Mouse (Mus musculus) CD4-positive, CD25-positive, alpha-beta regulatory T cell, adult 2 months (primary cell): Measurements from ENCODE around the gene Ascl3.
A peak's percentile ranks its signal among the peaks of the same experiment; 100 is the strongest.

Source experiments
- DNase-seq: peaks from one replicate; pipeline ENCODE4 v3.0.0-alpha.2; 2012; ENCODE audit warnings: low read depth, low spot score

Ascl3 gene

DNA sequence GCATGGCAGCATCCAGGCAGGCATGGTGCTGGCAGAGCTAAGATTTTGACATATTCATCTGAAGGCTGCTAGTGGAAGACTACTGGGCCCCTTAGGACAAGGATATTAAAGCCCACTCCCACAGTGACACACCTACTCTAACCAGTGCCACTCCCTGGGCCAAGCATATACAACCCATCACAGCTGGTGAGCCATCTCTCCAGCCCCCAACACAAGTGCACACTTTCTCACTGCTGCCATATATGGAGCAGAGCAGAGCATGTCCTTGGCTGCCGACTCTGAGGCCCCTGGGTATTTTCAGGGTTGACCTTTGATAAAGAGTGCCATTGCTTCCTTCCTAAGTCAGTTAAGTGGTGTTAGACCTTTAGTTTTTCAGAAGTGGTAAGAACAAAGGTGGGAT is 21.5 kb downstream of the Ascl3 start:
- no peak for DNase-seq

DNA sequence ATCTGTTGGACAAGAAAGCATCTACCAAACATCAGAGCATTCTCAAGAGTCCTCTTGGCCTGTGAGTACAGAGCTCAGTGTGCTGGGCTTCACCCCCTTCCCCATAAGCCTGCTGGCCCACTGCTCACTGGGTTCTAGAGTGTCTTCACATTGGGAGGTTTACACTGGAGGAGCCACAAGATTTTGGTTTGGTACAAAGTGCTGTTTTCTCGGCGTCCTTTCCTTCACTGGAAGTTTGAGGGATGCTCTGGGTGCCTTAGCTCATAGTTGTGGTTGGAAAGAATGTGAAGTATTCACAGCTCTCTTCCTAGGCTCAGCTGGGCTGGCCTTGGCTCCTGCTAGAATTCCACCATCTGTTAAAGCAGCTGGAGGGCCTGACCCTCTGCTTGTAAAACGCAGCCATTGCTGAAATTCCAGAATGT is 22.6 kb downstream of the Ascl3 start:
- DNase-seq: no peak

DNA sequence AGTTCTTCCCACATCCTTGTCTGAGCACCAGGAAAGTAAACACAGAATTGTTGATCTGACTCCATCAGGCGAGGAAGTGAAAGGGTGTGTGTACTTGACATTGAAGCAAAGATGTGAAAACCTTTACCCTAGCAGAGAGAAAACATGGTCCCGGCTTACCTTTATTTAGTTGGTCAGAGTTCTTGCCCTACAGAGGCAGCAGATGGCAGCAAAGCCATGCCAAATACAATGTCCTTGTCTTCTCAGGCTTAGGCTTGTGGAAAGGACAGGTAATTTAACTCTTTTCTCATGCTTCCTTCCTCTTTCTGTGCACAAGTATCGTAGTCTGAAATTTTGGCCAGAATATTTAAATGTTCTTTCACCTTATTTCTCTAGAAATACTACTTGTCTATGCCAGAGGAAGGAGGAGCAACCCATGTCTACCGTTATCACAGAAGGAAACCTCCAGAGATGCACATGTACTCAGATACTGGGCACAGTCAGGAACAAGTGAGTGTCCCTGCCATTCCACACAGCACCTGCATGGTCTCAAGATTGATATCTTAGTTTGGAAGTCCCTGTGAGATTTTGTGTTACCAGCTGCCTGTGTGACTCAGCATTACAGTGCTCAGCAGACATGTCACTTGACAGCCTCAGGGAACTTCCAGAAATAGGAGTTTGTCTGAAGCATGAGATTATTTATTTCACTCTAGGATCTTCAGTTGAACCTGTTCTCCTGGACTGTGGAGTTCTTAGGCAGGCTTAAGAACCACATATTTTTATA is 24.3 kb downstream of the Ascl3 start:
- peak; percentile 85 for DNase-seq

DNA sequence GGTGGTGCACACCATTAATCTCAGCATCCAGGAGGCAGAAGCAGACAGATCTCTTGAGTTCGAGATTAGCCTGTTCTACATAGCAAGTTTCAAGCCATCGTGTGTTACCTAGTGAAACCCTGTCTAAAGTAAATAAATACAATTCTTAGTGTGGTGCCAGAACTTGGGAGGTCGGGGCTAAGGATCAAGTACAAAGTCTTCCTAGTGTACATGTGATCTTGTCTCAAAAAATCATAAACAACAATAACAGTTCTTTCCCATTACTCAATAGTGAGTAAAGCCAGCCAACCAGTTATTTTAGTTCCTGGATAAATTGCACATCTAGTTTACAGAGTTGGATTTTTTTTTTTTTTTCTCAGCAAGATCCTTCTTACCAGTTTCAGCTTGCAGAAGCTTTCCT is 27.1 kb downstream of the Ascl3 start:
- DNase-seq: no peak

DNA sequence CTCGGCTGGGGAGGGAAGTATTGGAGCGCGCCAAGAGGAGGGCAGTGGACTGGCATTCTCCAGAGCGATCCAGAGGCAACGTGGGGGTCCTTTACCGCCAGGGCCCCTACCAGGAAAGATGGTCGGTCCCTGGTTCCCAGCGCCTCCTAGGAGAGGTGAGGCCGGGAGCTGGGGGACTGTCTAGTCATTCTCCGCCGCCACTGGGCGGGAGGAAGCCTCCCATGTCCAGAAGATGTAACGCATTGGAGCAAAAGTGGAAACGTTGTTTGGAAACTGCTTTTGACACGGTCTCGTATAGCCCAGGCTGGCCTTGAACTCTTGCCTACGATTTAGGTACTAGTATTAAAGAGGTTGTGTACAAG is 27.5 kb downstream of the Ascl3 start:
- no peak for DNase-seq

DNA sequence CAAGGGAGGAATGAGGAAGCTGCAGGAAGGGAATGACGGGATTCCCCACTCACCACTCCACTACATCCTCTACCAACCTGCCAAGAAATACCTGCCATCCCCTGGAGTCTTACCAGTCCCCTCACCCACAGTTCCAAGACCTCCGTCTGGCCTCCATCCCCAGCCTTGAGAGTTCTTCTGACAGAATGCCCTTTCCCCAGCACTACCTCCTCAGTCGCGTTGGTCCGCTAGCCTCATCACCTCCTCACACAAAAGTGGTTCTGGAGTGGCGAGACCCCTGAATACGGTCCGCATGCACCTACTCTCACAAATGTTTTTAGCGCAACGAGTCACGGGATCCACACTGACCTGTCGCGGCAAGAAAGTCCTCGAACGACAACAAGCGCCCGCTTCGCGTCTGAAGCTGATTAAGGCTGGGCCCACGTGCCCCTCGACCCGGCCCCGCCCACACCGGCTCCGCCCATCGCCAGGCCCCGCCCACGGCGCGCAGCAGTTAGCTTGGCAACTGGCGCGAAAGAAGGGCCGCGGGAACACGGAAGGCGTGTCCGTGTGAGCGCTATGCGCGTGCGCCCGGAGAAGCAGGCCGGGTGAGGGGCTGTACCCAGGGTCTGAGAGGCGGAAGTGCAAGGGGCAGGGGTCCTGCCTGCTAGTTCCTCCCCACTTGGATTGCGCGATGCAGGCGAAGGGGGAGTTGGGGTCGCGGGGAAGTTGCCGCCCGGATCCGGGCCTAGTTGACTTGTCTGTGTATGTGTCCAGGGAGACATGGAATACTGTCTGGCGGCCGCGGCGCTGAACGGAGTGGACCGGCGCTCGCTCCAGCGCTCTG is 28.1 kb downstream of the Ascl3 start, which contains the start of the genes St5 and Akip1:
Gene St5 (minus strand): TSS at position 416 of the 826 bp plus-strand sequence.
Gene Akip1 (plus strand): TSS at position 501 of the 826 bp plus-strand sequence.
- peak; percentile 97 for DNase-seq

DNA sequence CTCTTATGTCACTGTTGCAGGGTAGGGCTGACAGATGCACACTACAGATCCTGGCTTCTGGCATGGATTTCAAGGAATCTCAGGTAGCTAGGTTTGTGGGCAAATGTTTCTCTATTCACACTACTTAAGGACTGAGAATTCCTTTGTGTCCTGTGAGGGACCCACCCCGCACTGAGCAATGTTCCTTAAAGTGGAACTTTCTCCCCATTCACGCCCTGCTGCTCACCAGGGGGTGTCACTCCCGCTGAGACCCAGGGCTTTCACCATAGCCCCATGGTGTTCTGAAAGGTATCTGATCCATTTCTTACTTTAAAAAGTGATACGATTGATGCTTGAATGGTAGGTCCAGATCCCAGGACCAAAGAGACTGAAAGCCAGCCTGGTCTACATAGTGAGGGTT is 28.8 kb downstream of the Ascl3 start:
- DNase-seq: no peak

DNA sequence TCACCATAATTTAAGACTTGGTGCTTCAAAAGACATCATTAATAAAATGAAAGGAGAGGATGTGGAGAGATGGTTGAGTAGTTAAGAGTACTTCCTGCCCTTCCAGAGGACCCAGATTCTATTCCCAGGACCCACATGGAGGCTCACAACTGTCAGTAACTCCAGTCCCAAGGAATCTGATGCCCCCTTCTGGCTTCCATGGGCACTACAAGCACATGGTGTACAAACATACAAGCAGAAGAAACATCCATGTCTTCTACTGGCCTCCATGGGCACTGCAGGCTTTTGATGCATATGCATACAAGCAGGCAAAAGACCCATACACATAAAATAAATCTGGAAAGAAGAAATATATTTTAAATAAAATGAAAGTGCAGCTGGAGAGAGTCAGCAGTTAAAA is 31.3 kb downstream of the Ascl3 start:
- peak; percentile 22 for DNase-seq

DNA sequence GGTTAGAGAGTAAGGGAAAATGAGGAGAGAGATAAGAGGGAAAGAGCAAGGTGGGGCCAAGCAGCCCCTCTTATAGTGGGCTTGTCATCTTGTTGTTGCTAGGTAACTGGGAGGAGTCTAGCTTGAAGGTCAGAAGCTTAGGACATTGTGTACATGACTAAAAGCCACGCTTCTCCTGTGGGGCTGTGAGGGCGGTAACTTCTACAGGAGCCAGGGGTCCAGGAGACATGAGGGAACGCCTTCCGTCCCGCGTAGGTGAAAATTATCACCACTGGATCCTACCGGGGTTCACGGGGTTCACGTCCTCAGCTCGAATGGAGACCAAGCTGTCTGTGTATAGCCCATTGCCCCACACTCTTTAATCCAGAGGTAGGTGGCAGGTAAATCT is 36.2 kb downstream of the Ascl3 start:
- DNase-seq: no peak

DNA sequence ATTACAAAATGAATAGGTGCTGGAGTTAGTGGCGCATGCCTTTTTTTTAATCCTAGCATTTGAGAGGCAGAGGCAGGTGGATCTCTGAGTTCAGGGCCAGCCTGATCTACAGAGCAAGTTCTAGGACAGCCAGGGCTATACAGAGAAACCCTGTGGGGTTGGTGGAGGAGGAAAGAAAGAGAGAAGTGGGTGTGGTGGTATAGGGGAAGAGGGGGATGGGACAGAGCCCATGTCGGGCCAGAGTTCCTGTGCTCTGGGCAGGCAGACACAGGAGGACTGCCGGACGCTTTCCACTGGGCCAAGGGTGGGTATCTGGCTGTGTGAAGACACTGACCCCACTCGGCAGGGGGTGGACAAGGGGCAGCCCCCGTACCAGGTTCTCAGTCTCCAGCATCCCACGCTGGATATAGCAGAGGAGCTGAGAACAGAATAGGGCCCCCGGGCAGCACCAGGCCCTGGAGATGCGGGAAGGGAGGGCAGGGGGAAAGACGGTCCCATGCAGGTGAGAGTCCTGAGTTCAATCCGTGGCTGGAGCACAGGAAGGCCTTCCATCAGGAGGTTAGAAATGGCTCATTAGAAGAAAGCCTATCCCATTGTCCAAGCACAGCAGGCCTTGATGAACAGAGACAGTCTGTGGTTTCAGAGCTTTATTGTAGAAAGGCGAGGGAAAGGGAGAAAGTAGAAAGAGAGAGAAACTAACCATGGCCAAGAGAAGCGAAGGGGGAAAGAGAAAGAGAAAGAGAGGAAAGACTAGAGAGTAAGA is 36.8 kb downstream of the Ascl3 start:
- DNase-seq: no peak

DNA sequence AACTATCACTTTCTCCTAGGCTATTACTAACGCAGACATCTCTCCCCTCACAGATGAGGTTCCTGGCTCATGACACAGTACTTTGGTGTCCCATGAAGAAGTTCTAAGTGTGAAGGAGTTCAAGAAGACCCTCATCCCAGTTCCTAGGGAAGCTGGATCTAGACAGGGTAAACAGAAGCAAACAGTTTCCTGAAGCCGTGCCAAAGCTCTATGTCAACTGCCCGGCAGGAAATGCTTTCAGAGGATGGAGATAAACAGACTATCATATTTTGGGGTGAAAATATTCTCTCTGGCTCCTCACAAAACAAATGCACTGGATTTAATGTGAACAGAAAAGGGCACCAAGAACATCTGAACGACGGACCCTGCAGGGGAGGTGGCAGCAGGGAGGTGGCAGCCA is 40.6 kb downstream of the Ascl3 start:
- no peak for DNase-seq

DNA sequence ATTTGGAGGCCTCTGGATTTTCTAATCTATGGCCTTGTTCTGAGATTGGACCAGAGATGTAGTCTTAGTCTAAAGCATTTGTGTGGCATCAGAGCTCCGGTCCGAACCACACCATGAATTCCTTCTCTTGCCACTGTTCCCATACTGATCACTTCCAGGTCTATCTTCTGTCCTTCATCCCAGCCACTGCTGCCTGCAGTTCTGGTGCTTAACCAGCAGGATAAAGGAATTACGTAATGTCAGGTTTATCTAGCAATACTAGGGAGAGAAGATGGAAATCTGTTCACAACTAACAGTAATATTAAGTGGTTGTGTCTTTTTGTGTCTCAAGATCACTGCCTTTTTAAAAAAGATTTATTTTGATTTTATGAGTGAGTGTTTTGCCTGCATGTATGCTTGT is 41.4 kb downstream of the Ascl3 start:
- DNase-seq: no peak

DNA sequence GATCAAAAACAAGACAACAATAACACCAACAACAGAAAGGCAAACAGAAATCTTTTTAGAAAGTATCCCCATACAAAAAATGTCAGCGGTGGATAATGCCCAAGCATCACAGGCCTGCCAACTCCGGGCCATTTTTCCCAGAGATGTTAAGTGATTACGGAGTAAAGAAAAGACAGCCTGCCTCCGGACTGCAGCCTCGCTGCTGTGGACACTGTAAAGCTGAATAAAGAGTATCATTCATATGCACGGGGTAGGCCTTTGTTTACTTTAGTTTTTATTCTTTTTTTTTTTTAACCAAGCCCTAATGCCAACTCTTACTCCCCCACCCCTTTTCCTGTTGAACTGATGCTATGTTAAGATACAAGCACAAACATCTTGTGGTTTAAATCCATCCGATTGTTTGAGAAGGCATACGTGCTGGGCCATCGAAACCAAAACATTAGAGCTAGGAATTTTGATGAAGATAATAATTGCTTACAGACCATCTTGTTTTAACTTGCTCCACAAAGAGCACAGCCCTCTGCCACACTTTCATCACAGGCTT is 44.9 kb downstream of the Ascl3 start:
- DNase-seq: no peak

DNA sequence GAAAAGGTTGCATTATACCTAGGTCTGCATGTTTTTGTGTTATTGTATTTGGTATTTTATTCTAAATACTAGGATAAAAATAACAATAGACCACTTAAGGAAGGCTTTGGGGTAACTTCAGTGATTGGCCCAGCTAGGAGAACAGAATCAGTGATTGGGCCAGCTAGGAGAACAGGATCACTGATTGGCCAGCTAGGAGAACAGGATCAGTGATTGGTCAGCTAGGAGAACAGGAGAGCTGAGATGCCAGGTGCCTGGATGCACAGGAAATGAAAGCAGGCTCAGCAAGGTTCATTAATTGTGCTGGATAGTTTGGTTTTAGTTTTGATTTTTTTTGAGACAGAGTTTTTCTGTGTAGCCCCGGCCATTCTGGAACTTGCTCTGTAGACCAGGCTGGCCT is 50.6 kb downstream of the Ascl3 start:
- DNase-seq: no peak

DNA sequence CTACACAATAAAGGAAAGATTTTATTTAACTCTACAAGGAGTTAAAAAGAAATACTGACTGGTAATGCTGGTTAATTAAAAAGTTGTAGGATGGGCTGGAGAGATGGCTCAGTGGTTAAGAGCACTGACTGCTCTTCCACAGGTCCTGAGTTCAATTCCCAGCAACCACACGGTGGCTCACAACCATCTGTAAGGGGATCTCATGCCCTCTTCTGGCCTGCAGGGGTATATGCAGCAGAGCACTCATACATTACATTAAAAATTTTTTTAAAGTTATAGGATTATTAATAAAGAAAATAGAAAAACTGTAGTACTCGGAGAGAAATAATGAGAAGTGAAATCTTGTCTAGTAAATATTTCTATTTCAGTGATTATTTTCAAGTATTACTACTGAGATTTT is 51.2 kb downstream of the Ascl3 start:
- DNase-seq: no peak
